Mouse (Mus musculus): ENCODE measurements around the gene Phex. TPM values are rescaled to one million over a fixed set of nuclear protein-coding genes. Genes with fewer than 3 reads are reported as not detected.
A peak's percentile ranks its signal among the peaks of the same experiment; 100 is the strongest.

Gene Phex
- total RNA-seq, 2 experiments from 2014 or later, result 0.29 to 0.33 TPM

- DNase-seq, result no peak
Observed at GRCm38 (mm10) chrX:157307411-157307810, 107.7 kb downstream of the Phex start.

- DNase-seq, result no peak
Observed at GRCm38 (mm10) chrX:157306796-157307405, 108.2 kb downstream of the Phex start.

GRCm38 (mm10) chrX:157305852-157306232 is 109.3 kb downstream of the Phex start:
- DNase-seq, result no peak

DNA sequence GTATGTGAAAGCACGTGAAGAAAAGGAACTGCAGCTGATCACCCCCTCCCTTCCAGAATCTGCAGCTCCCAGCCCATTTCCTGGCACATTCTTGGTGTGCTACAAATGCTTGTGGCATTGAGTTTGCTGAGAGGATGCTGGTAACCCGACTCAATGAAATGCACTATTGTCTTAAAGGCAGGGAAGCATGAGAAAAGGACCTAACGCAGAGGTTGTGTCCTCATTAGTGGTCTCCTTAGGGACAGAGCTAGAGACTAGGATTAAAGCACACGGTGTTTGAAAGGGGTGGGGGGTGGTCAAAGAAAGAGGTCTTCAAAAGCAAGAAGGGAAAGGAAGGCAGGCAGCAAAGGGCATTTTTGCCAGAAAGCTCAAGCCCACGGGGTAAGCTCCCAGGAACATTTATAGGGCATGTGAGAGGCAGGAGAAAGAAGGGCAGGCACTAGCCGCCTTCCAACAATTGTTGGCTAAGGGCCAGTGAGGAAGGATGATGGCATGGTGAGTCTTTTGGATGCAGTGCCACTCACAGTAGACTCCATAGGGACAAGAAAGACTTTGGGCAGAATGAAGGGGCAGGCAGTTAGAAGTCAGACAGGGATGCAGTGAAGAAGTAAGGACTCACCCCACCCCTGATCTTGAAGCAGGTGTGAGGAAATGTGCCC is 109.8 kb downstream of the Phex start:
- no peak for DNase-seq

- no peak for DNase-seq
Observed at GRCm38 (mm10) chrX:157292411-157292810, 122.7 kb downstream of the Phex start.

DNA sequence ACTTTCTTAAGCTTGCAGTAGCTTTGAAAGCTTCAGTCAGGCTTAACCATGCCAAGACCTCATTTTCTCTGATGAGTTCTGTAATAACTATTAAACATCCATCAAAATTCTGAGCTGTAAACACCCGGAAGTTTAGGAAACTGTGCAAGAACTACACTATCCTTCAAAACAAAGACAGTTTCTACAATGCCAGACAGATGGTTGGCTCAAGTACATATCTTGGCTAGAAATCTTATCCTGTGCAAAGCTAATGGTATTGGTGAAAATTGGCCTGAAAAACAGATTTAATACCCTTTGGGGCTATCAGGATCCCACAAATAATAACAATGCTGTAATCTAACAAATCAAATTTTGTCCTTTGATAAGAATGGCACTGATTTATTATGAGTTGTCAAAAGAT is 138.5 kb downstream of the Phex start:
- no peak for DNase-seq

DNA sequence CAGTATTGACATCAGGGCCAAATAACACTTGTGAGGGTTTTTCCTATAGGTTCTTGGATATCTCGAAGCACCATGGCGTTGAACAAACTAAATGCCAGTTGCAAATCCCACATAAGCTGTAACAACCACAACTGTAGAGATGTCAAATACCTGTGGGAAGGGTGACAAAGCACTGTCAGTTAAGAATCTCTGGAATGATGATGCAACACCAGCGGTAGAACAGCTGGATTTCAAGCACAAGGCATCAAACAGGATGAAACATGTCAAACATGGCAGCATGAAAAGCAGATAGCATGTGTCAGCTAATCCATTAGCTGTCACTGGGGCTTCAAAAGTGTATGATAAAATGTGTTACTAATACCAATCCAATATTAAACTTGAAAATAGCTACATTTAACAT is 141.8 kb downstream of the Phex start:
- no peak for DNase-seq

- no peak for DNase-seq
Observed at GRCm38 (mm10) chrX:157271609-157272008, 143.5 kb downstream of the Phex start.

DNA sequence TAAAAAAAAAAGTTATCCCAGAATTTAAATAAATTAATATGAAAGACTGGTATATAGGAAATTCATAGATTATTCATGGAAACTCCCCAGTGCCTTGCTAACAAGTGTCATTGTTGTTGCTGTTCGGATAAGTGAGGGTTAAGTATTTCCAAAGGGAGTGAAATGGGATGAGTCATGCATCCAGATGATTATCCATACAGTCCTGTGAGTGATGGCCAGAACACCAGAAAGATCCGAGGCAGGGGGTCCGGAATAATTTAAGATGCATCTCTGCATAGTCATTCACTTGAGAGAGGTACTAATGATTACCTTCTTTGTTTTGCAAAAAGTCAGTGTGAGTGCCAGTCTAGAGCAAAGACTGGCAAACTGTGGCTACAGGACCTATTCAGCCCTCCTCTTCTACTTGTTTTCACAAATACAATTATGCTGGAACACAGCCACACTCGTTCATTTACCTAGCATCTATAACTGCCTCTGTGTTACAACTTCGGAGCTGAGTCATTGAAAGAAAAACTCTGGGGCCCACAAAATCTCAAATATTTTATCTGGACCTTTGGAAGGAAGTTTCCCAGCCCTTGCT is 145.3 kb downstream of the Phex start:
- DNase-seq, result no peak

DNA sequence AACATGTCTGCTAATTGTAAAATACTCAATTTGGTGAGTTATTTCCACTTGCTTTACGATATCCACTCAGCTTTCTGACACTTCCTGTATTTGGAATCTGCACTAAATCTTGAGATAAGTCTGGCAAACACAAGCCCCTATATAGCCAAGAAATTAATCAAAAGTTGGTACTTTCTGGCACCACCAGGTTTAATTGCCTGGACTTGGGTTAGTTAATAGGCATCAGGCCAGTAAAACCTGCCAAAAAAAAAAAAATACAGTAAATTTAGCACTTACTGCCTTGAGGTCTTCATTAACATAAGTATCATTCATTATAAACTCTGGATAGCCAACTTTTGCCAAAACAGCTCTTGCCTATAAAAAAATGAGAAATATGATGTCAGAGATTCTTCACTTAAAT is 147.0 kb downstream of the Phex start:
- DNase-seq, result no peak

DNA sequence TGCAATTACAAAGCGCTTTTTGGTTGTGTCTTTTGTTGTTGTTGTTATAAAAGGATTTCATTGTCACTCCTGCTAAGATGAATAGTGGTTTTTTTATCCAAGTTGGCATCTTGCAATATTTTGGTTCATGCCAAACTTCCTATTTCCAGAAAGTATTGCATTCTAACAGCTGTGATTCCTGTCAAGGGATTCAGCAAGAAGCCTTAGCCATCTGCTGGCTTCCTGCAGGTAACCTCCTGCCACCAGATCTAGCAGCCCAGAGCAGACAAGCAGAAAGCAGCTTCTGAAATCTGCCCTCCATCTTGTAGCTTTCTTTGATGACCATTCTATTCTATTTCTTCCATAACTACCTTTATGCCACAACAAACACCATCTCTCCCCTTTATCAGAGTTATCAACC is 212.4 kb downstream of the Phex start:
- no peak for DNase-seq

GRCm38 (mm10) chrX:157184167-157184566 is 230.9 kb downstream of the Phex start:
- no peak for DNase-seq

GRCm38 (mm10) chrX:157180845-157181244 is 234.3 kb downstream of the Phex start:
- no peak for DNase-seq

DNA sequence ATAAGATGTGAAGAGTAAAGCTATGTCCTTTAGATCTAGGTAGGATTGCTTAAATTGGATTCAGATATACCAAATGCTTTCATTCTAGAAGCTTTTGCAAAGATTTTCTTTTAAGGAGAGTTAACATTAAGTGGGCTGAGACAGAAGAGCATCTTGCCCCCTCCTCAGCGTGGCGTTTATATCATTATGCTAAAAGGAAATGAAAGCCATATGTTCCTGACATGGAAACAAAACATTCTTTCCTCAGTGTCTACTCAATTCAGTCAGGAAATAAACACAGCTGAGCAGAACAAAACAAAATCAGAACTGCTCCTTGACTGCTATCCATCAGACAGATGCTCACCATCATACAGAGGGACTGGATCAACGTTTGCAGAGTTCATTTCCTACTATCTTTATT is 251.0 kb downstream of the Phex start:
- DNase-seq, result no peak

- no peak for DNase-seq
Observed at GRCm38 (mm10) chrX:157163394-157163793, 251.7 kb downstream of the Phex start.

GRCm38 (mm10) chrX:157144675-157145074 is 270.4 kb downstream of the Phex start:
- no peak for DNase-seq

- DNase-seq, result peak; percentile 9
Observed at GRCm38 (mm10) chrX:157139601-157140000, 275.5 kb downstream of the Phex start.

Small RNA genes lying within 50 kb of the gene (microRNA-seq; reads per million reads assigned to microRNA genes)
- gene Gm23798 (ENCODE audit: borderline replicate concordance in 2 of 2), result 0 reads per million in 2 experiments

Other genes with a start within 250 kb of the Phex start
- gene Sms, start 77.0 kb upstream of the Phex start, total RNA-seq (2021), result 10 to 100 TPM; 41.5 to 47.8 TPM
- under 1 TPM; 0.38 to 0.79 TPM for gene Yy2, start 153.7 kb upstream of the Phex start, total RNA-seq (2021)
- 10 to 100 TPM; 11.4 to 12.8 TPM for gene Mbtps2, start 183.4 kb upstream of the Phex start, total RNA-seq (2021)